Mouse (Mus musculus): ENCODE measurements around the gene Acot1. TPM values are rescaled to one million over a fixed set of nuclear protein-coding genes. Genes with fewer than 3 reads are reported as not detected.
"Not testable (repeated sequence)": the region's sequence is repeated elsewhere in the genome, so short reads cannot be mapped to it uniquely, and the experiment has no call there.

The Acot1 gene
- polyA plus RNA-seq, 1 experiment from 2014 or later, result 70.2 TPM

GRCm38 (mm10) chr12:83998341-83999107 lies 10.8 kb upstream of the Acot1 start:
- WGBS, result 65% methylated on average over 11 of the region's 11 CpGs
- H3K9me3 ChIP-seq (replicated peaks), result no peaks in the 10 kb centered on the region
- H3K4me3 ChIP-seq, result no peak overlapping the region
- no peak for ATAC-seq (ENCODE audit: low FRiP score)
- no peak overlapping the region for H3K27ac ChIP-seq
- no peak overlapping the region for H3K4me2 ChIP-seq (replicated peaks)
- no peak overlapping the region for H3K9ac ChIP-seq
- no peaks in the 10 kb centered on the region for H3K4me1 ChIP-seq
- 0 out of 2 replicates have a peak, but pooled peaks cover under 1% of the 10 kb centered on the region for H3K36me3 ChIP-seq
- H3K27me3 ChIP-seq, result no peaks in the 10 kb centered on the region

GRCm38 (mm10) chr12:83999237-83999636 lies 10.1 kb upstream of the Acot1 start:
- ATAC-seq (ENCODE audit: low FRiP score); H3K4me2 ChIP-seq (replicated peaks); H3K9ac ChIP-seq; H3K4me3 ChIP-seq; H3K27me3 ChIP-seq; H3K36me3 ChIP-seq; H3K27ac ChIP-seq; H3K9me3 ChIP-seq (replicated peaks); H3K4me1 ChIP-seq: not testable (repeated sequence)
- 82% methylated on average over 8 of the region's 8 CpGs for WGBS

GRCm38 (mm10) chr12:84000418-84000817 lies 8.9 kb upstream of the Acot1 start:
- Histone ChIP-seq H3K4me1 (no peaks in the 10 kb centered on the region), H3K4me3 (no peak overlapping the region)
- 81% methylated on average over 3 of the region's 3 CpGs for WGBS

GRCm38 (mm10) chr12:84003866-84004265 lies 5.4 kb upstream of the Acot1 start:
- Histone ChIP-seq H3K9ac (no peak overlapping the region), H3K27ac (no peak overlapping the region), H3K27me3 (no peaks in the 10 kb centered on the region), H3K4me1 (peaks cover 2% of the 10 kb centered on the region; the same call in 1 of the 2 replicates), H3K9me3 (replicated peaks) (no peaks in the 10 kb centered on the region), H3K36me3 (no peaks in the 10 kb centered on the region), H3K4me2 (replicated peaks) (no peak overlapping the region), H3K4me3 (no peak overlapping the region)
- 78% methylated on average over 1 of the region's 1 CpGs for WGBS
- no peak for ATAC-seq (ENCODE audit: low FRiP score)

More at GRCm38 (mm10) chr12:84000418-84000817, 8.9 kb upstream of the Acot1 start:
- no peak for ATAC-seq (ENCODE audit: low FRiP score)
- Histone ChIP-seq H3K9me3 (replicated peaks) (no peaks in the 10 kb centered on the region), H3K36me3 (no peaks in the 10 kb centered on the region), H3K27me3 (no peaks in the 10 kb centered on the region), H3K27ac (no peak overlapping the region), H3K9ac (no peak overlapping the region), H3K4me2 (replicated peaks) (no peak overlapping the region)

- Histone ChIP-seq H3K36me3 (no peaks in the 10 kb centered on the region), H3K4me1 (peaks cover 28% of the 10 kb centered on the region), H3K4me2 (replicated peaks) (no peak overlapping the region), H3K27ac (peak overlapping the region; percentile 73; the same call in 1 of the 2 replicates), H3K27me3 (no peaks in the 10 kb centered on the region), H3K9me3 (replicated peaks) (no peaks in the 10 kb centered on the region), H3K9ac (no peak overlapping the region), H3K4me3 (no peak overlapping the region)
- 89% methylated on average over 12 of the region's 12 CpGs for WGBS
- ATAC-seq (ENCODE audit: low FRiP score), result no peak
These were observed 1.0 kb upstream of the Acot1 start for GRCm38 (mm10) chr12:84008251-84008650.

GRCm38 (mm10) chr12:84008729-84009128 lies 561 bp upstream of the Acot1 start:
- Histone ChIP-seq H3K9ac (no peak overlapping the region), H3K4me2 (replicated peaks) (peak overlapping the region; percentile 54), H3K9me3 (replicated peaks) (no peaks in the 10 kb centered on the region), H3K36me3 (no peaks in the 10 kb centered on the region), H3K4me1 (peaks cover 28% of the 10 kb centered on the region), H3K27ac (peak overlapping the region; percentile 73), H3K4me3 (peak overlapping the region; percentile 46; the same call in 1 of the 2 replicates), H3K27me3 (no peaks in the 10 kb centered on the region)
- WGBS, result 53% methylated on average over 8 of the region's 8 CpGs
- no peak for ATAC-seq (ENCODE audit: low FRiP score)

GRCm38 (mm10) chr12:84010201-84010600 lies 911 bp downstream of the Acot1 start:
- WGBS, result 79% methylated on average over 3 of the region's 3 CpGs
- no peak overlapping the region for H3K27ac ChIP-seq
- peak overlapping the region; percentile 54 for H3K4me2 ChIP-seq (replicated peaks)
- H3K9ac ChIP-seq, result peak overlapping the region; percentile 65; the same call in 1 of the 2 replicates
- H3K9me3 ChIP-seq (replicated peaks), result no peaks in the 10 kb centered on the region
- H3K27me3 ChIP-seq, result no peaks in the 10 kb centered on the region
- H3K4me3 ChIP-seq, result peak overlapping the region; percentile 46
- ATAC-seq (ENCODE audit: low FRiP score), result no peak
- peaks cover 2% of the 10 kb centered on the region; the same call in 1 of the 2 replicates for H3K36me3 ChIP-seq
- H3K4me1 ChIP-seq, result peaks cover 28% of the 10 kb centered on the region

GRCm38 (mm10) chr12:84011251-84012040 lies 2.2 kb downstream of the Acot1 start:
- peak overlapping the region; percentile 73 for H3K27ac ChIP-seq

GRCm38 (mm10) chr12:84013130-84013529 lies 3.8 kb downstream of the Acot1 start:
- Histone ChIP-seq H3K9me3 (replicated peaks) (no peaks in the 10 kb centered on the region), H3K4me1 (peaks cover 28% of the 10 kb centered on the region), H3K4me2 (replicated peaks) (no peak overlapping the region), H3K9ac (no peak overlapping the region), H3K36me3 (peaks cover 6% of the 10 kb centered on the region; the same call in 1 of the 2 replicates), H3K4me3 (no peak overlapping the region), H3K27ac (no peak overlapping the region), H3K27me3 (no peaks in the 10 kb centered on the region)
- no peak for ATAC-seq (ENCODE audit: low FRiP score)
- 68% methylated on average over 6 of the region's 6 CpGs for WGBS

More at GRCm38 (mm10) chr12:84011251-84012040, 2.2 kb downstream of the Acot1 start:
- H3K9me3 ChIP-seq (replicated peaks), result no peaks in the 10 kb centered on the region
- H3K36me3 ChIP-seq, result peaks cover 6% of the 10 kb centered on the region; the same call in 1 of the 2 replicates
- peaks cover 28% of the 10 kb centered on the region for H3K4me1 ChIP-seq
- ATAC-seq (ENCODE audit: low FRiP score), result peak; percentile 75
- peak overlapping the region; percentile 1; the same call in 1 of the 2 replicates for H3K9ac ChIP-seq
- no peaks in the 10 kb centered on the region for H3K27me3 ChIP-seq
- WGBS, result 36% methylated on average over 12 of the region's 12 CpGs
- H3K4me3 ChIP-seq, result peak overlapping the region; percentile 46
- peak overlapping the region; percentile 54 for H3K4me2 ChIP-seq (replicated peaks)

- Histone ChIP-seq H3K4me1 (peaks cover 27% of the 10 kb centered on the region), H3K9ac (no peak overlapping the region), H3K36me3 (peaks cover 6% of the 10 kb centered on the region; the same call in 1 of the 2 replicates), H3K4me3 (no peak overlapping the region), H3K27ac (no peak overlapping the region), H3K4me2 (replicated peaks) (no peak overlapping the region), H3K27me3 (no peaks in the 10 kb centered on the region), H3K9me3 (replicated peaks) (no peaks in the 10 kb centered on the region)
- WGBS, result 92% methylated on average over 7 of the region's 7 CpGs
- ATAC-seq (ENCODE audit: low FRiP score), result no peak
These were observed 4.4 kb downstream of the Acot1 start for GRCm38 (mm10) chr12:84013701-84014100.

GRCm38 (mm10) chr12:84020528-84020927 lies 11.2 kb downstream of the Acot1 start:
- not testable (repeated sequence) for H3K4me2 ChIP-seq (replicated peaks); H3K27me3 ChIP-seq; H3K36me3 ChIP-seq; H3K4me3 ChIP-seq; ATAC-seq (ENCODE audit: low FRiP score); H3K27ac ChIP-seq; H3K4me1 ChIP-seq; H3K9me3 ChIP-seq (replicated peaks); H3K9ac ChIP-seq
- 68% methylated on average over 7 of the region's 7 CpGs for WGBS

GRCm38 (mm10) chr12:84022266-84022665 lies 13.0 kb downstream of the Acot1 start:
- not testable (repeated sequence) for H3K36me3 ChIP-seq; H3K4me3 ChIP-seq; H3K27me3 ChIP-seq; H3K9me3 ChIP-seq (replicated peaks); H3K4me2 ChIP-seq (replicated peaks); H3K4me1 ChIP-seq; H3K9ac ChIP-seq; H3K27ac ChIP-seq; ATAC-seq (ENCODE audit: low FRiP score)
- 94% methylated on average over 4 of the region's 4 CpGs for WGBS
